Mouse (Mus musculus): ENCODE measurements around the gene Pik3ip1.
A peak's percentile ranks its signal among the peaks of the same experiment; 100 is the strongest.

DNA sequence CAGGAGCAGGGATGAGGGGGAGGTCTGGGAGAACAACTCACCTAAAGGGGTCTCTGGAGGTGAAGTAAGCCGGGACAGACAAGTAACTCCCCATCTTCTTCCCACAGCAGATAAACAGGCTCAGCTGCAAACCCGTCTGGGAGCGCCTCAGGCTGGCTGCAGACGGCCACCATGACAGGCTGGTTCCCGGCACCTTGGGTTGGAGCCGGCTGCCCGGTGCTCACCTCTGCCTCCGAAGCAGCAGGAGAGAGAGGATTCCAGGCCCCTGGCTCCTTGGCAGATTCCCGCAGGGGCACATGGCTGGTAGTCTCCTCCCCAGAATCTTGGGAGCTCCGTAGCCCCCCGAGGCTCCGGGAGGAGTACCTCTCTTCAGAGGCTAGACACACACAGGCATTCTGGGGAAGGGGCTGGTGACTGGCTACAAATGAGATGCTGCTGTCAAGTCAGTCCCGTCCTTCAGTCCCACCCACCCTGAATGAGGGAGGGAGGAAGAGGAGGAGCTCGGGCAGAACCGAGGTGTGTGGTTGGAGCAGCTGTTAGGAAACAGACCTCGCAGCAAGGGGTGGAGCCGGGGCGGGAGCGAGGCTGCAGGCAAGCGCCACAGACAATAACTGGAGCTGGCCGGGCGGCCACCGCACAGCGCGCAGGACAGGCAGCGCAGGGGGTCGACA lies 40.9 kb downstream of the Pik3ip1 start:
- TF ChIP-seq EP300 (IDR thresholded peaks at IDR 0.05; ENCODE audit: low read depth), result no peak
- TF ChIP-seq CTCF (IDR thresholded peaks at IDR 0.05; ENCODE audit: low read depth), result 0 out of 2 replicates have a peak, but pooled peaks have one; percentile 2
